ENCODE assay signal across 13 mouse cellular contexts in the genomic region with DNA sequence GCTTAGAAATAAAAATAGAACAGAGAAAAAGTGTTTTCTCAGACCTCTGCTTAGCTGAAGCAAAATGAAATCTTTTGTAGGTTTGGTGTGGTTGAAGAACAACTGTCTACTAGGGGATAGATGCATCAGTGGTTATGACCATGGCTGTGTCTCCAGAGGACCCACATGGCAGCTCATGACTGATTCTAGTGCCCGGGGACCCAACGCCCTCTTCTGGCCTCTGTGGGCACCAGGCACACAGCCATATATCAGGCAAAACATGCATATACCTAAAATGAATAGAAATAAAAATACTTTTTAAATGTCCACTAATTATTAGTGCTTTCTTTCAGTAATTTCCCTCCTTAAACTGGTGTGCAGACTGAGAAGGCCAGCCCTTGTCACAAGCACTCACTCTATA.
"Had no signal": no experiment of that assay in that cellular context is flagged by ENCODE, and none has a peak within 500 bp of the region (broad histone marks: within the 10 kb centered on the region; RNA-seq: fewer than 3 reads in every experiment).

No protein-coding gene starts in this region.

- H3K4me1 ChIP-seq: limb, embryonic 10.5 days had no signal

- ATAC-seq: intestine, embryonic 16.5 days; midbrain, embryonic 16.5 days had no signal

- DNase-seq: kidney, adult 8-10 months; kidney, postnatal 4 days; lung, adult 18-20 months; right cerebral cortex, adult 18-20 months; right cerebral cortex, postnatal 25 days; thymus, adult 2 months; thymus, postnatal 25 days had no signal

- H3K4me2 ChIP-seq: midbrain, embryonic 12.5 days; neural tube, embryonic 13.5 days had no signal

- H3K27me3 ChIP-seq: midbrain, embryonic 12.5 days; neural tube, embryonic 13.5 days had no signal

- H3K27ac ChIP-seq: left cerebral cortex, adult 2 months; limb, embryonic 10.5 days; midbrain, embryonic 12.5 days; neural tube, embryonic 13.5 days had no signal

- H3K4me3 ChIP-seq: left cerebral cortex, adult 2 months; limb, embryonic 10.5 days; midbrain, embryonic 12.5 days; neural tube, embryonic 13.5 days had no signal

- H3K9ac ChIP-seq: midbrain, embryonic 12.5 days; neural tube, embryonic 13.5 days had no signal

- H3K9me3 ChIP-seq: limb, embryonic 10.5 days; midbrain, embryonic 12.5 days; neural tube, embryonic 13.5 days had no signal
